Mouse (Mus musculus) testis, adult 2 months (tissue): Measurements from ENCODE around the gene Pou3f1.

Experiments used
- CTCF ChIP-seq: fragments of 200-500 bp; IDR thresholded peaks from 2 replicates; pipeline ENCODE4 v1.5.1; 2012; ENCODE audit warnings: low read depth, mild to moderate bottlenecking, inconsistent platforms, low read length, moderate library complexity; ENCODE audit not compliant: control insufficient read depth, insufficient read depth, insufficient replicate concordance
- POLR2A ChIP-seq: fragments of 200-500 bp; IDR thresholded peaks from 2 replicates; pipeline ENCODE4 v1.6.1; 2012; ENCODE audit warnings: low read depth, mild to moderate bottlenecking, inconsistent platforms, low read length, moderate library complexity; ENCODE audit not compliant: control insufficient read depth

DNA sequence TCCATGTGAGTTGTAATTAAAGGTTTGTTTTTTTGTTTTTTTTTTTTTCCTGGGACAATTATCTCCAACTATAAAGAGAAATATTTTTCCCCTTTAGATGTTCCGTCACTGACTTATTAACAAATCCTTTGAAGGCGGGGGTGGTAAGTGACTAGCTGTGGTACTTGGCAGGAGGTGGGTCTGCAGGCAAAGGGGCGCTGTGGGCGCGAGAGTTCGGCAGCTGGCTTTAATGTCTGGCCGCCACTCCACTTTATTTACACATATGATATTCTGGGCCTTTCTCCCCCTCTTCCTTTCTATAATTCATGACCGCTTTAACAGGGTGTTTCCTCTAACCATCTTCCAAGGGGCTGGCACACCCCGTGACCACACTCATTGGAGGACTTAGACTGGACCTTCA, 40.6 kb upstream of the Pou3f1 start:
- TF ChIP-seq CTCF (no peak), POLR2A (no peak)
